Mouse (Mus musculus) mammary gland, adult 2 months (tissue): Measurements from ENCODE around the gene Elof1. TPM values are rescaled to one million over a fixed set of nuclear protein-coding genes. Genes with fewer than 3 reads are reported as not detected.

Experiments
- polyA plus RNA-seq: library from polyadenylated mRNA; depleted of rRNA; stranded (reverse); fragments of >200 nt; gene quantifications from 2 replicates; pipeline ENCODE4 v1.2.3, GENCODE M21; 2012; ENCODE audit warnings: low replicate concordance; rRNA removed

Gene Elof1
- 138 and 169 TPM in 2 replicates for polyA plus RNA-seq

DNA sequence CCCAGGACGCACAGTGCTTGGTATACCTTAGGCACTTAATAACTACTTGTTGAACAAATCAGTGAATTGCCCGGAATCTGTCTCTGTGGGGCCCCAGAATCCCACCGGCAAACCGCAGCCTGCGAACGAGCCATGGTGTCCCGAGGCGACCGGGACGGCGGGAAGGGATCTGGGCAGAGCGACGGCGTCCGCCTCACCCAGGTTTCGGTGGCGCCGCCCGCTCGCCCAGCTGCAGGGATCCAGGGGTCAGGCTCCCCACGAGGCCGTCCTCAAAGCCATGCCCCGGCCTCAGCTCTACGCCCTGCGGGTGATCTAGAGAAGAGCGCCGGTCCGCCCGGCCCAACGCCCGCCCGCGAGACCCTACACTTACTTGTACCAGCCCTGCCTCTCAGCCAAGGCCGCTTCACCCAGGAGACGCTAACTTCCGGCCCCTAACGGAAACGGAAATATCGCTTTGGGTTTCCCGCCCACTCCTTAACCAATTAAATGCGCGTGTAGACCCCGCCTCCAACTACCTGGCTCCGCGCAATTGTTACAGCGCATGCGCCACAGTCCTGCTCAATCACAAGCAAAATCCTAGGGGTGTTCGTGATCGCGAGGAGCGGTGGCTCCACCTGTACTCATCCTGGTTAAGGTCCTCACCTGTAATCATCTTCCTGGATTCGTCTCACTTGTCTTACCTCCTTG lies at the start of gene Elof1:
Gene Elof1 (minus strand): TSS at position 433 of the 687 bp plus-strand sequence.

DNA sequence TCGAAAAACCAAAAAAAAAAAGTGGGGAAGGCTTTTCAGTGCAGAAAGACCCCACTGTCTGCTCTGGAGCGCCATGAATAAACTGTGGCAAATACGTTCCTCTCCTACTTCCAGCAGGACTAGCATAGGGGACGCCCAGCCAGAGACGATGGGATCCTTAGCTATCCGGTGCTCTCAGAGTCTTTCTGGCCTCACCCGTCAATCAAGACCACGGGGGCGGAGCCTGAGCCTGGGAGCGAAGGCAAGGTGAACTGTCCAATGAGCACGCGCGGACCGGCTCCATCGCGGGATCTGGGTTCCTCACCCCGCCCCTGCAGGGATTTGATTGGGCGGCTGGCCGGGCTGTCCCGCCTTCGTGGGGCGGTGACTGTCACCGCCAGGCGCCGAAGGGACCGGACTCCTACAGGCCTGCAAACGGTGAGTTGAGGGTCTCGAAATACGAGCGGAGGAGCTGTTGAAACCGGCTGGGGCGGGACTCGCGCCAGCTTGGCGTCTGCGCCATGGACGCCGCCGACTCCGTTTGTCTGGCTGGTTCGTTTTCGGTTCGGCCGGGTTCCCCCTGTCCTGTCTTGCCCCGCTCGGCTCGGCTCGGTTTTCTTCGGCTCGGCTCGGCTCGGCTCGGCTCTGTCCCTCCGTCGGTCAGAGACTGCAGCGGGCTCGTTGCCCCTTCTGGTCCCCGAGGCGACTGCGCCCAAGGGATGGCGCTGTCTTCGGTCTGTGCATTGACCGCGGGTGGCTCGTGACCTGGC lies 39.7 kb upstream of the Elof1 start, which contains the start of gene Pigyl:
Gene Pigyl (plus strand): TSS at position 350 of the 749 bp plus-strand sequence.

DNA sequence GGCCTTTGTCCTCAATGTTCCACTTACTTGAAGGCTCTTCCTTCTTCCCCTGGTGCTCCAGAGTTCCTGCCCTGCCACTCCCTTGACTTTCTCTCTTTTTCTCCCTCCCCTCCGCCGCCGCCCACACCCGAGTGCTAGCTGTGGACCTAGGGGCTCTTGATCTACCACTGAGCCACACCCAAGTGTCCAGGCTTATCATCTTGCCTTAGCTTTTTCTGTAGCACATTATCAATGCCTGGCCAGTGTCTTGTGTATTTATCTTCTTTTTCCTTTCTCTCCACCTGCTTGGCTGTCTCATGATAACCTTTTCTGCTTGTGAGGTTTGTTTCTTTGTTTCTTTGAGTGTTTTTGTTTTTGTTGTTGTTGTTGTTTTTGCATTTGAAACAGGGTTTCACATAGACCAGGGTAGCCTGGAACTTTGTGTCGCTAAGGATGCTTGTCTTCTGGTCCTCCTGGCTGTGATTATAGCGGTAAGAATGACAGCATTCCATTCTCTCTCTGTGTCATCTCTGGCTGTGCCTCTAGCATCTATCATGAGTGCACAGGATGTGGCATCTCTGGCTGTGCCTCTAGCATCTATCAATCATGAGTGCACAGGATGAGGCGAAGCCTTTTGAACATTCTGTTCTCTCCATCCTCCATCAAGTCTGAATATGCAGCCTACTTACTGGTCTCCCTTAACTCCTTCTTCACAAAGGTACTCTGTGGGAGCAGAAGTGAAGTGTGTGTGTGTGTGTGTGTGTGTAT lies 18.8 kb upstream of the Elof1 start, which contains the start of gene Acp5:
Gene Acp5 (minus strand): TSS at position 68 of the 747 bp plus-strand sequence.

DNA sequence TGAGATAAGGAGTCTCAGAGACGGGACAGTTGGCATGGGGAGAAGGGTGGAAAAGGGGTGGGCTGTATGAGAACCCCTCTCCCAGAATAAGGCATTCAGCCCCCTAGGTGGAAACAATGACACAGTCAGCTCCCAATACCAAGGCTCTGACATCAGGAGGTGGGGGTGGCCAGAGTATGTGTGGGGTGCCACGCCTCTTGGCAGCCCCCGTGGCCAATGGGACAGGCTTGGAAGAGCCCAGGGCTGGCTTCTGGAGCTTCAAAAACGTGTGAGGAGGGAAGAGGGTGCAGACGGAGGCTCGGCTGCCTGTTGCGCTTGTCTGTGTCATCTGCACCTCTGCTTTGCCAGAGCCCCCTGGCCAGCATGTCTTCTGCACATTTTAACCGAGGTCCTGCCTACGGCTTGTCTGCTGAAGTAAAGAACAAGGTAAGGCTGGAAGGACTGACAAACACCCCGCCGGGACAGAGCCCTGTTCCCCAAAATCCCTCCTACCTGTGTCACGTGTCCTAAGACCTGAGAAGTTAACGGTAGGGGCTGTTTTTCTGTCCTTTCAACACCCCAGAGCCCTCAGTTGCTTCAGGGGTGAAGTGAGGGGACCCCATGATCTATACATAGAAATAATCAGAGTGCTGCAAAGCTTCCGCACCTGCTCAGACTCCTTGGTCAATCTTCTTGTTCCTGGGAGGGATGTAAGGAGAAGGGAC lies 17.8 kb downstream of the Elof1 start, which contains the start of gene Cnn1:
Gene Cnn1 (plus strand): TSS at position 224 of the 704 bp plus-strand sequence.

DNA sequence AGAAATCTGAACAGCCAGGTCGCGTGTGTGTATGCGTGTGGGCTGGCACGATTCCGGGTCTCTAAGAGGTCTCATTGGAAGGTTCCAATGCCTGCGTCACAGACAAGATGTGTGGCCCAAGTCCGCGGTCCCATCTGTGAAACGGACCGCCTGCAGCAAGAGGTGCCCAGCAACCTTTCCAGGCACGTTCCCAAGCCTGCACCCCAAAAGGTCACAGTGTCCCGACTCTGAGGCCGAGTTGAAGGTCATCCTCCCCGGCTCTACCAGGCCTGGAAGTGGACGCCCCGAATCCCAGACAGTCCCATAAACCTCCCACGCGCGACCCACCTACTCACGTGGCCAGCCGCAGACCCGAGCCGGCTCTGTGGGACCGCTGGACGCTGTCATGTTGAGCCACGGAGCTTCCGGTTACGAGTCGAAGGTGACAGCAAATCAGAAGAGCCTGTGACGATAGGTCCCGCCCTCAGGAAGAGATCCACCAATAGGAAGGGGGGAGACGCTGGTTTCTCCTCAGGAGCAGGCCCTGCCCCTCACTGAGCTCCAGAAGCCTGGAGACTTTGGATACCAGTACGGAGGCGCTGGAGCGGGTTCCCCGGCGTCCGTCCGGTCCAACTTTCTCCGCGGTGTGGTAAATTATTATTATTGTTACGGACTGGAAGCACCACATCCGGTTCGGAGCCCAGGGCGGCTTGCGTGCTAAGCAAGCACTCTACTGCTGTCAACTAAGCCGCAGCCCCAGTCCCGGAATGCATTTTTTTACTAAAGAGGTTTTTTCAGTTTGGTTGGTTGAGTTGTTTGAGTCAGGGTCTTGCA lies 31.7 kb downstream of the Elof1 start, which contains the start of gene Ecsit:
Gene Ecsit (minus strand): TSS at position 417 of the 813 bp plus-strand sequence.

DNA sequence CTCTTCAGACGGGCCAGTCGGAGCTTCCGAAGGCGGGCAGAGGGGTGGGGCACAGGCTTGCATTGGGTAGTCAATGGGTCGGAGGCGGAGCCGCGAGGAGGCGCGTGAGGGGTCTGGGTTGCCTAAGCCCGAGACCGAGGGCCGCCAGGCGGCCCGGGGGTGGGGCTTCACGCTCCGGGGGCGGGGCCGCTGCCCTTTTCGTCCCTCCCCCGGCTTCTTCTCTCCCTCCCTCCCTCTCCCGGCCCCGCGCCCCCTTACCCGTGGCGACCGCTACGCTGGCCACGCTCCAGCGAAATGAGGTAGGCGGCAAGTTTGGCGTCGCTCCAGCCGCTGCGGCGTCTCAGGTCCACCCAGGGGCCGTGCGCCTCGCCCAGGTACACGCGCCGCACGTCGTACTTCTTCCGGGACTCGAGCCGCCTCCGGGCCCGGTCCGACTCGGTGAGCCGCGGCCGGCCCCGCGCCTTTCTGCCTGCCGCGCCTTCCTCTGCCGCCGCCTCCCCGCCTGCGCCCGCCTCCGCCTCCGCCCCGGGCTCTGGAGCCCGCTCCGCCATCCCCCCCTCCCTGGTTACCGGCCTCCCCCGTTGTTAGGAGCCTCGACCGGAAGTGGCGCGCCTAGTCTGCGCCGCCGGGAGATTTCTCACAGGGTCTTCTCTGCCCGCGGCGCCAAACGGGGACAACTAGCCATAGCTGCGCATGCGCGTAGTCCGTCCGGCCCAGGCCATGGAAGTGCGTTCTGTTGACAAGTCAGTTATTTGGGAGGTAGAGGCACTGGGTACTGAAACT lies 46.0 kb downstream of the Elof1 start, which contains the start of the genes Gm49318 and Zfp653:
Gene Gm49318 (minus strand): TSS at position 469 of the 783 bp plus-strand sequence.
Gene Zfp653 (minus strand): TSS at position 586 of the 783 bp plus-strand sequence.

Other genes with a start within 250 kb of the Elof1 start
- gene Rab3d, start 199.0 kb downstream of the Elof1 start, polyA plus RNA-seq, result 114 and 133 TPM in 2 replicates
- gene Ccdc159, start 189.7 kb downstream of the Elof1 start, polyA plus RNA-seq, result 5.7 and 9.4 TPM in 2 replicates
- gene Tmem205, start 189.6 kb downstream of the Elof1 start, polyA plus RNA-seq, result 229 and 258 TPM in 2 replicates
- gene Plppr2, start 180.1 kb downstream of the Elof1 start, polyA plus RNA-seq, result 15.2 and 35.3 TPM in 2 replicates
- 5.3 and 10.7 TPM in 2 replicates for gene Swsap1, start 161.4 kb downstream of the Elof1 start, polyA plus RNA-seq
- 14.0 and 19.5 TPM in 2 replicates for gene Epor, start 153.7 kb downstream of the Elof1 start, polyA plus RNA-seq
- 25.8 and 37.5 TPM in 2 replicates for gene Rgl3, start 127.7 kb downstream of the Elof1 start, polyA plus RNA-seq
- gene Ccdc151, start 114.5 kb downstream of the Elof1 start, polyA plus RNA-seq, result 0.20 TPM in 1 of 2 replicates, not detected in the other
- gene Prkcsh, start 114.4 kb downstream of the Elof1 start, polyA plus RNA-seq, result 63.2 and 64.1 TPM in 2 replicates
- gene Elavl3, start 65.1 kb downstream of the Elof1 start, polyA plus RNA-seq, result 0.12 and 0.13 TPM in 2 replicates
- gene Gm49318, start 45.9 kb downstream of the Elof1 start, polyA plus RNA-seq, result not detected in 2 replicates
- 16.2 and 26.2 TPM in 2 replicates for gene Zfp653, start 45.8 kb downstream of the Elof1 start, polyA plus RNA-seq
- 50.9 and 75.0 TPM in 2 replicates for gene Ecsit, start 31.7 kb downstream of the Elof1 start, polyA plus RNA-seq
- gene Cnn1, start 18.0 kb downstream of the Elof1 start, polyA plus RNA-seq, result 52.5 and 58.1 TPM in 2 replicates
- 477 and 607 TPM in 2 replicates for gene Acp5, start 18.5 kb upstream of the Elof1 start, polyA plus RNA-seq
- gene Pigyl, start 39.7 kb upstream of the Elof1 start, polyA plus RNA-seq, result 49.0 and 67.1 TPM in 2 replicates
- gene Zfp872, start 70.9 kb upstream of the Elof1 start, polyA plus RNA-seq, result 0.11 and 0.30 TPM in 2 replicates
- 19.2 and 19.9 TPM in 2 replicates for gene Zfp809, start 108.5 kb upstream of the Elof1 start, polyA plus RNA-seq
- 0.12 and 0.27 TPM in 2 replicates for gene Zfp599, start 142.7 kb upstream of the Elof1 start, polyA plus RNA-seq
- gene Zfp810, start 190.5 kb upstream of the Elof1 start, polyA plus RNA-seq, result 5.8 and 7.8 TPM in 2 replicates